Mouse (Mus musculus) frontal cortex, postnatal 36 days (tissue): Measurements from ENCODE around the gene Arhgef15.
"Not testable (repeated sequence)": the region's sequence is repeated elsewhere in the genome, so short reads cannot be mapped to it uniquely, and the experiment has no call there.

Experiments used
- DNase-seq, 2 experiments: peaks; one replicate each; pipeline ENCODE4 v3.0.0; 2022; ENCODE audit warnings: low spot score in 2 of 2

Arhgef15 gene

DNA sequence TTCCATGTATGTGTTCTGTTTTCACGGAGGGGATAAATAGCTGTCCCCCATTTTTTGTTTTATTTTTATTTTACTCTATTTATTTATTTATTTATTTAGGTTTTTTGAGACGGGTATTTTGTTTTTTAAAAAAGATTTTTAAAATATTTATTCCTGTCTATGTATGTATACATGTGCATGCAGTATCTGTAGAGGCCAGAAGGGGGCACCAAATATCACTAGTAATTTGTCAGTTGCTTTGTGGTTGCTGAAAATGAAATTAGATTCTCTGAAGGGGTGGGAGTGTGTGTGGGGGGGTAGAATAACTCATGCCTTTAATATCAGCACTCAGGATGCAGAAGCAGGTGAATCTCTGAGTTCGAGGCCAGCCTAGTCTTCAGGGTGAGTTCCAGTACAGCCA lies 8.6 kb upstream of the Arhgef15 start:
- DNase-seq, result peak; percentile 33 to 60

DNA sequence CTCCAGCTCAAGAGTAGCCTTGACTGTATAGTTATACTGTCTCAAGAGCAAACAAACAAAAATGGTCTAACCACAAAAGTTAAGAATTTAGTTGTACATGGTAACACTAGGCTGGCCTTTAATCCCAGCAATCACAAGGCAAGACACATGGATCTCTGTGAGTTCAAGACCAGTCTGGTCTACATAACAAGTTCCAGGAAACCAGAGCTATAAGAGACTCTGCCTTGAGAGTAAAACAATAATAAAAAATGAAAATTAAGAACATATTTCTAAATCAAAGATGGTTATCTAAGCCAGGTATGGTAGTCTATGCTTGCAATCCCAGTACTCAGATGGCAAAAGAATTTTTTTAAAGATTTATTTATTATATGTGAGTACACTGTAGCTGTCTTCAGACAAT lies 7.8 kb upstream of the Arhgef15 start:
- DNase-seq, result no peak

GRCm38 (mm10) chr11:68963405-68963804 lies 6.1 kb upstream of the Arhgef15 start:
- no peak for DNase-seq

DNA sequence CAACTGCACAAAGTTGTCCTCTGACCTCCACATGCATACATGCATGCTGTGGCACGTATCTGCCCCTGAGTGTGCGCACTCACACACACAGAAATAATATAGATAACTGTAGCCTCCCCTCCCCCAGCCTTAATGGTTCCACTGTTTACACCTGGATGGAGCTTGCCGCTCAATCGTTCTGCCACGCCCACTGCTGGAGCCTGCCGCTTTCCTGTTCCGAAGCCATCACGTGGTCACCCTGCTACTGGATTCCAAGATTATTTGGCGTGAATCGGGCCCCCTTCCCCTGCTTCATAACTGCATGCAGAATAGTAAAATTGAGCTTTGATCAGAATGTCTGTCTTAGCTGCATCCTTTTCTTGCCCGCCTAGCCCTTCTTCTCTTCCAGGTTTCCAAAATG lies 4.9 kb upstream of the Arhgef15 start:
- not testable (repeated sequence) for DNase-seq

DNA sequence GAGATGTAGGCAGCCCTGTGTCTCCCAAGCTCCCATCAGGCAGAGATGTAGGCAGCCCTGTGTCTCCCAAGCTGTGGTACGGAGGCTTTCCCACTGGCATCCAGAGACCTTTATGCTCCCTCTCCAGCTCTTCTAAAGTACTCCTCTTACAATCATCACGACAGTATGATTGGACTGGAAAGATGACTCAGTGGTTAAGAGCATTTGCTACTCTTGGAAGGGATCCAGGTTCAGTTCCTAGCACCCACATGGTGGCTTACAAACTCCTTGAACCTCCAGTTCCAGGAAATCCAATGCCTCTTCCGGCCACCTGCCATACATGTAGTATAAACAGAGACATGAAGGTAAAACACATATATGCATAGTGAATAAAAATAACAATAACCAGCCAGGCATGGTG lies 4.3 kb upstream of the Arhgef15 start:
- no peak for DNase-seq

DNA sequence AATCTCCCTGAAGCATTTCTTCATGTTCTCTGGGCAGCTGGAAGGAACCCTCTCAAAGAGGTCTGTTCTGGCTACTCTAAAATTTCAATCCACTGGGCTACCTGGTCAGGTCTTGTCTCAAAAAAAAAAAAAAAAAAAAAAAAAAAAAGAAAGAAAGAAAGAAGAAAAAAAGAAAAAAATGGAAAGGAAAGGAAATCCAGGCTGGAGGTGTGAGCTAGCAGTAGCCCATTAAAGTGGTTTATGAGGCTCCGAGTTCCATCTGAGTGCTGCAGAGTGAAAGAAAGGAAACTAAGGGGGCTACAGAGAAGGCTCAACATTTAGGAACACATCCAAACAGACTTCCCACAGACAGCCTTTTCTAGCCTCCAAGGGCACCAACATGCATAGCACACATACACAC lies 691 bp upstream of the Arhgef15 start:
- DNase-seq, result no peak

DNA sequence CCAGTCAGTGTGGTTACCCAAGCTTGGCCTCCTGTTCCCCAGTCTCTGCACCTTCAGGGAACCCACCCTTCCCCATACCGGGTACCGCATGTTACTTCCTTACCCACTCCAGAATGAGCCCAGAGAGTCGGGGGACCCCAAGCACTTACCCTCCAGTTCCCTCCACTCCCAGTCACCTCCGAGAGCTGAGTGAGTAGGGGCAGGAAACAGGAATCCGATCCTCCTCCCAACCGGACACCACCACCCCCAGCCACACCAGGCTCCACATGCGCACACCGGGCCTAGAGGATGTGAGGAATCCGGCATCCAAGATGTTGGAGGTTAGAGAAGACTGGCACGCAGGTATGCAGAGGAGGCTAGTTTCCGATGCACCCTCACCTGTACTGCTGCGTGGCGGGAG lies 583 bp downstream of the Arhgef15 start:
- no peak for DNase-seq

GRCm38 (mm10) chr11:68956107-68956506 lies 1.2 kb downstream of the Arhgef15 start:
- no peak for DNase-seq

GRCm38 (mm10) chr11:68955473-68955872 lies 1.8 kb downstream of the Arhgef15 start:
- DNase-seq, result no peak

DNA sequence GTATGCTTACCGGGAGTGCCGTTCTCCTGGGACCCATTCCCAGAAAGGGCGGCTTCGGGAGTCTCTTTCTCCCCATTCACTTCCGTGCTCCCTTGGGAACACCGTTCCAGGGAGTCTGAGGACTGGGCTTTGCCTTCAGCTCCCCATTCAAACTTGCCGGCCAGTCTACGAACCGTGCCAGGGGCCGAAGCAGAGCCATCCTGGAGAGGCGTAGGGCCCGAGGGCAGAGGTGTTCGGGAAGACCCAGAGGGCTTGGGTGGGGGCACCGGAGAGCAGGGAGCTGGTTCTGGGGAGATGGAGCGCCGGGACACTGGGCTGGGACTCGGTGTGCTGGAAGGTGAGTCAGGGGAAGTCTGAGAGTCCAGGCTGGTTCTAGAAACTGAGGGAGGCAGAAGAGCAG lies 2.9 kb downstream of the Arhgef15 start:
- no peak for DNase-seq

GRCm38 (mm10) chr11:68953903-68954302 lies 3.4 kb downstream of the Arhgef15 start:
- DNase-seq, result no peak

- DNase-seq, result peak; percentile 40 to 50
Observed at GRCm38 (mm10) chr11:68947542-68947993, 9.7 kb downstream of the Arhgef15 start.

- peak; percentile 57 to 65 for DNase-seq
Observed at GRCm38 (mm10) chr11:68946806-68947440, 10.4 kb downstream of the Arhgef15 start.

DNA sequence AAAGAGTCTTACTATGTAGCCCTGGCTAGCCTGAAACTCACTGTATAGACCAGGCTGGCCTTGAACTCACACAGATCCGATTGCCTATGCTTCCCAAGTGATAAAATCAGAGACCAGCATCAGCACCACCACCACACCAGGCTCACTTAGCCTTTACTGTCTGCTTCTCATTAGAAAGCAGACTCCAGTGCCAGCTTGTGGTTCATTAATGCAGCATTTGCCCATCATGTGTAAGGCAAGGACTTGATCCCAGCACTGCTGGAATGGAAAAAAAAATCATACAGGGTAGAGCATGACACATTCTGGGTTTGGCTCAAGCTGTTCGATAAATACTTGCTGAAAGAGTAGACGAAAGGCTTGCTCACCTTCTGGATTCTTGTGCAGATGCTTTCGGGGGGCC lies 11.3 kb downstream of the Arhgef15 start:
- no peak for DNase-seq

DNA sequence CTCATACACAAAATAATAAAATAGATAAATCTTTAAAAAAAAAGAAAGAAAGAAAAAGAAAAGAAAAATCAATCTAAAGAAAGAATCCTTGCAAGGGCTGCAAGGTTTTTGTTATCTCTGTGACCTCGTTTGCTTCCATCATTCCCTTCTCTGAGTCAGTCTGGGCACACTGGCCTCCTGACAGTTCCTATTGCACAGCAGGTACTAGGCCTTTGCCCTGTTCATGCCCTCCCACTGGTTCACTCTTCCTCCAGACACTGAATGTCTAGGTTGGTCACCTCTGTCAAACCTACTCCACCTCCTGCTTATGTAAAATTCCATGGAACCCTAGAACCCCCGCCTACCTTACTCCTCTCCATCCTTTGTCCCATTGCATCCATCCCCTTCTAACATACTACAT lies 12.0 kb downstream of the Arhgef15 start:
- DNase-seq, result no peak

DNA sequence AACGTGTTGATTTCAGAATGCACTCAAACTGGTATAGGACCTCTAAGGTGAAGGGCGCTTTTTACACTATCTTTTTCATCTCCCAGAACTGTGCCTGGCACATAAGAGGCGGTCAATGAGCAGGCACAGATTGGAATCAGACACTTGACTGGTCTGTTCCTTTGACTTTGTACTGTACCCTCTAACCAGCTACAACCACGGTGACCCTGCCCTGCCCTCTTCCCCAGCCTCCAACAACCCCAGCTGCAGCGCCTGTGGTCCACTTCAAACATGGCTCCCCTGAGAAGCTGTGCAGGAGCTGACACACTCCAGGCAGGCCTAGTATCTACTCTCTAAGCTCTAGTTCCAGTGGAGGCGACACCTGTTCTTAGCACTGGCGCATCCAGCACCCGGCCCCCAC lies 14.5 kb downstream of the Arhgef15 start:
- no peak for DNase-seq

- no peak for DNase-seq
Observed at GRCm38 (mm10) chr11:68940516-68940915, 16.8 kb downstream of the Arhgef15 start.

DNA sequence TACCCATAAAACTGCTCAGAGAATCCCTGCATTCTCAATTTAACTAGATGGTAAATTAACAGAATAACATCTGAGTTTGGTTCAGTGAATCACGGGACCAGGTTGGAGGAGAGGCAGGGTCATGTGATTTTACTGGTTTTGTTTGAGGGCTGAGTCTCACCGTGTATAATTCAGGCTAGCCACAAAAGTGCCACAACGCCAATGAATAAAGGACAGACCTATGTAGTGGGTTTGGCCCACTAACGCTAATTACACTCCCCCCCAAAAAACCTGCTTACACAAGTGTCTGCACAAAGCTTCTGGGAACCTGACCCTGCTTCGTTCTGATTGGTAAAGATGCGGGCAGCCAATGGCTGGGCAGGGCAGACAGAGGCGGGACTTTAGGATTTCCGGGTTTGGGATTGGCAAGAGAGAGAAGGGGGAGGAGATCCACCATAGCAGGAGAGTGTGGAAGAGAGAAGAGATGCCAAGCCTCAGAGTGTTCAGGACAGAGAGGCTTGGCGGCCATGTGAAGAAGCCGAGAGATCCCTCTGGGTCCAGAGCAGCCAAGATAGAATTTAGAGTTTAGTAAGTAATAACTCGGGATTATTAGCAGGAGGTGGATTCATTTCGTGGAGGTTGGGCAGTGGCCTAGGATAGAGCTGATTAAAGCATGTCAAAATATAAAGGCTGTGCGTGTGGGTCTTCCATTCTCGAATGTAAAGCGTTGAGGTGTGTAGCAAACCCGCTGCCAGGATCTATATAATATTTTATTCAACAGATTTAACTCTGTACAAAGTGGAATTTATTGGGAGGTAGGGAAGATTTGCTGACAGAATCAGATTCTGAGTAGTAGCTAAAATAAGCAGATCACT lies 17.6 kb downstream of the Arhgef15 start:
- peak; percentile 88 to 90 for DNase-seq

GRCm38 (mm10) chr11:68936951-68937350 lies 20.3 kb downstream of the Arhgef15 start:
- not testable (repeated sequence) for DNase-seq

DNA sequence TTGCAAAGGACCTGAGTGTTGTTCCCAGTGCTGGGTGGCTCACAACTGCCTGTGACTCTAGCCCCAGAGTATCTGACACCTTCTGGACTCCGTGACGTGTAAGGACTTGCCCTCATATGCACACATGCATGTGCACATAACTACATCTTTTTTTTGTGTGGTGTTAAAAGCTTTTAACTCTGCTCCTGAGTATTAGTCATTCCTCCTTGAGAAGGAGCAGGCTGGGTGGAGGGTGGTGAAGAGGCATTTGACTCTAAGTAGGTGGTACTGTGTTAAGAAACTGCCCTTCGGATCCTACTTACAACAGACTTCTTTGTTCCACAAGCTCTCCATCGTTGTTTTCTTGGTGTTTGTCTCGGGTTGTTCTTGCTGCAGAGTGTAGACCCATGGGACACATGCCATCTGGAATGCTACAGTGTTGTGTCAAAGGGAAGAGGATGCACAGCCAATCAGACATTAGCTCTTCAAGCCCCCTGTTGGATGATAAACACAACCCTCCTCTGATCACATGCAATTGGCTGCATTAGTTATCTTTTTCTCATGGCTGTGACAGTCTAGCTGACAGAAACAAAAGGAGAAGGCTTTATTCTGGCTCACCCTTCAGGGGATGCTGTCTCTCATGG lies 23.3 kb downstream of the Arhgef15 start:
- no peak for DNase-seq

- no peak for DNase-seq
Observed at GRCm38 (mm10) chr11:68929947-68930346, 27.3 kb downstream of the Arhgef15 start.

- no peak for DNase-seq
Observed at GRCm38 (mm10) chr11:68926981-68927380, 30.3 kb downstream of the Arhgef15 start, which contains the start of gene Odf4. TSS of gene Odf4 (minus strand) at chr11:68927081.

GRCm38 (mm10) chr11:68924749-68925148 lies 32.5 kb downstream of the Arhgef15 start:
- DNase-seq, result no peak
